Mouse (Mus musculus) lung, embryonic 14.5 days (tissue): Measurements from ENCODE around the gene Prox1. TPM values are rescaled to one million over a fixed set of nuclear protein-coding genes. Genes with fewer than 3 reads are reported as not detected.

Experiments
- ATAC-seq: fragments of 200-750 bp; cut with Nextera tagmentation; 2 replicates; pipeline ENCODE4 v1.8.0; 2017; ENCODE audit warnings: mild to moderate bottlenecking, moderate TSS enrichment, moderate library complexity; ENCODE audit not compliant: insufficient read depth
- DNase-seq: peaks from one replicate; pipeline ENCODE4 v3.0.0-alpha.2; 2015
- H3K27ac ChIP-seq: fragments of 300-500 bp; sonication (generic); 2 replicates; pipeline ENCODE4 v1.5.1; 2014; ENCODE audit warnings: low read depth, mild to moderate bottlenecking, moderate library complexity
- H3K27me3 ChIP-seq: fragments of 300-500 bp; sonication (generic); 2 replicates; pipeline ENCODE4 v1.6.1; 2014; ENCODE audit warnings: low read length, control low read depth; ENCODE audit not compliant: insufficient read depth
- H3K36me3 ChIP-seq: fragments of 300-500 bp; sonication (generic); 2 replicates; pipeline ENCODE4 v1.6.1; 2014; ENCODE audit warnings: control low read depth; ENCODE audit not compliant: insufficient read depth
- H3K4me1 ChIP-seq: fragments of 300-500 bp; sonication (generic); 2 replicates; pipeline ENCODE4 v1.6.1; 2014; ENCODE audit warnings: antibody characterized with exemption, control low read depth; ENCODE audit not compliant: insufficient read depth
- H3K4me2 ChIP-seq: fragments of 300-500 bp; sonication (generic); 2 replicates; pipeline ENCODE4 v1.6.1; 2014; ENCODE audit warnings: mild to moderate bottlenecking
- H3K4me3 ChIP-seq: fragments of 300-500 bp; sonication (generic); 2 replicates; pipeline ENCODE4 v1.5.1; 2014; ENCODE audit warnings: low read depth, low read length
- H3K9ac ChIP-seq: fragments of 300-500 bp; sonication (generic); 2 replicates; pipeline ENCODE4 v1.6.1; 2014
- H3K9me3 ChIP-seq: fragments of 300-500 bp; sonication (generic); 2 replicates; pipeline ENCODE4 v1.6.1; 2016; ENCODE audit warnings: low read depth, low read length, control low read depth
- CTCF ChIP-seq: IDR thresholded peaks from 2 replicates; pipeline ENCODE4 v1.5.1; 2016; ENCODE audit warnings: antibody characterized with exemption, low read depth
- WGBS: fragments of 180-500 bp; shearing (Covaris S2); extraction: QIAGEN DNeasy Blood & Tissue Kit; methylation state at CpG from one replicate; pipeline ENCODE4 v1.1.7; 2014; 5-methylcytosine and 5-hydroxymethylcytosine counted together
- polyA plus RNA-seq: library from polyadenylated mRNA; unstranded; fragments of >200 nt; fragmentation: Nextera tagmentation; extraction: Ambion mirVana; gene quantifications from 2 replicates; pipeline ENCODE4 v1.2.1, GENCODE M21; 2014

Prox1 gene
- polyA plus RNA-seq, 1 experiment from 2014 or later, result 2.0 TPM

- Histone ChIP-seq H3K9me3 (no peaks in the 10 kb centered on the region), H3K27me3 (peaks cover 82% of the 10 kb centered on the region), H3K36me3 (no peaks in the 10 kb centered on the region), H3K9ac (no peak overlapping the region), H3K27ac (no peak overlapping the region), H3K4me1 (peaks cover 6% of the 10 kb centered on the region; the same call in 1 of the 2 replicates), H3K4me3 (peak overlapping the region; percentile 23; the same call in 1 of the 2 replicates), H3K4me2 (peak overlapping the region; percentile 43; the same call in 1 of the 2 replicates)
- DNase-seq (peak; percentile 41), ATAC-seq (no peak)
- 0% methylated on average over 13 of the region's 16 CpGs for WGBS
- no peak for TF ChIP-seq CTCF
Measured at GRCm38 (mm10) chr1:190173596-190173995, 3.1 kb upstream of the Prox1 start.

GRCm38 (mm10) chr1:190172979-190173461, 2.5 kb upstream of the Prox1 start:
- Histone ChIP-seq H3K9me3 (no peaks in the 10 kb centered on the region), H3K4me2 (peak overlapping the region; percentile 43), H3K4me3 (peak overlapping the region; percentile 23), H3K27me3 (peaks cover 83% of the 10 kb centered on the region), H3K36me3 (no peaks in the 10 kb centered on the region), H3K4me1 (peaks cover 6% of the 10 kb centered on the region; the same call in 1 of the 2 replicates), H3K9ac (peak overlapping the region; percentile 20; the same call in 1 of the 2 replicates), H3K27ac (no peak overlapping the region)
- peak; percentile 37 for DNase-seq
- TF ChIP-seq CTCF, result no peak
- ATAC-seq, result no peak
- under 1% methylated on average over 24 of the region's 24 CpGs for WGBS

- Histone ChIP-seq H3K27ac (no peak overlapping the region), H3K4me2 (peak overlapping the region; percentile 43), H3K9me3 (no peaks in the 10 kb centered on the region), H3K9ac (peak overlapping the region; percentile 20; the same call in 1 of the 2 replicates), H3K4me3 (peak overlapping the region; percentile 23), H3K36me3 (no peaks in the 10 kb centered on the region), H3K4me1 (peaks cover 6% of the 10 kb centered on the region; the same call in 1 of the 2 replicates), H3K27me3 (peaks cover 84% of the 10 kb centered on the region)
- DNase-seq, result peak; percentile 21
- WGBS, result 2% methylated on average over 32 of the region's 32 CpGs
- no peak for ATAC-seq
- no peak for TF ChIP-seq CTCF
Measured at GRCm38 (mm10) chr1:190172311-190172978, 1.9 kb upstream of the Prox1 start.

- Histone ChIP-seq H3K36me3 (no peaks in the 10 kb centered on the region), H3K4me2 (peak overlapping the region; percentile 96; the same call in 1 of the 2 replicates), H3K27me3 (peaks cover 88% of the 10 kb centered on the region), H3K27ac (no peak overlapping the region), H3K9me3 (no peaks in the 10 kb centered on the region), H3K4me1 (peaks cover 6% of the 10 kb centered on the region; the same call in 1 of the 2 replicates), H3K9ac (no peak overlapping the region), H3K4me3 (no peak overlapping the region)
- no peak for TF ChIP-seq CTCF
- no peak for ATAC-seq
- peak; percentile 11 for DNase-seq
- 1% methylated on average over 12 of the region's 12 CpGs for WGBS
Measured at GRCm38 (mm10) chr1:190171750-190172149, 1.2 kb upstream of the Prox1 start.

- no peaks in the 10 kb centered on the region for H3K36me3 ChIP-seq
- no peak for TF ChIP-seq CTCF
- ATAC-seq, result no peak
- DNase-seq, result no peak
- no peaks in the 10 kb centered on the region for H3K9me3 ChIP-seq
- H3K4me3 ChIP-seq, result peak overlapping the region; percentile 56
- H3K9ac ChIP-seq, result no peak overlapping the region
- WGBS, result 6% methylated on average over 10 of the region's 10 CpGs
- peaks cover 6% of the 10 kb centered on the region; the same call in 1 of the 2 replicates for H3K4me1 ChIP-seq
- peaks cover 86% of the 10 kb centered on the region for H3K27me3 ChIP-seq
- peak overlapping the region; percentile 96 for H3K4me2 ChIP-seq
- H3K27ac ChIP-seq, result no peak overlapping the region
Measured at GRCm38 (mm10) chr1:190171341-190171740, 827 bp upstream of the Prox1 start.

- ATAC-seq (peak; percentile 50), DNase-seq (no peak)
- under 1% methylated on average over 24 of the region's 24 CpGs for WGBS
- Histone ChIP-seq H3K27me3 (peaks cover 83% of the 10 kb centered on the region), H3K4me1 (peaks cover 6% of the 10 kb centered on the region; the same call in 1 of the 2 replicates), H3K9me3 (no peaks in the 10 kb centered on the region), H3K9ac (peak overlapping the region; percentile 42), H3K27ac (no peak overlapping the region), H3K4me2 (peak overlapping the region; percentile 96), H3K36me3 (no peaks in the 10 kb centered on the region), H3K4me3 (peak overlapping the region; percentile 56)
- TF ChIP-seq CTCF, result no peak
Measured at GRCm38 (mm10) chr1:190170819-190171216, 304 bp upstream of the Prox1 start.
